Mouse (Mus musculus): ENCODE measurements at regions not wholly inside any gene's neighbourhood (a gene's known extent, or its start where the extent isn't known, plus 50 kb on each side); places are given as distances from the start of the nearest gene placed in this dataset.

DNA sequence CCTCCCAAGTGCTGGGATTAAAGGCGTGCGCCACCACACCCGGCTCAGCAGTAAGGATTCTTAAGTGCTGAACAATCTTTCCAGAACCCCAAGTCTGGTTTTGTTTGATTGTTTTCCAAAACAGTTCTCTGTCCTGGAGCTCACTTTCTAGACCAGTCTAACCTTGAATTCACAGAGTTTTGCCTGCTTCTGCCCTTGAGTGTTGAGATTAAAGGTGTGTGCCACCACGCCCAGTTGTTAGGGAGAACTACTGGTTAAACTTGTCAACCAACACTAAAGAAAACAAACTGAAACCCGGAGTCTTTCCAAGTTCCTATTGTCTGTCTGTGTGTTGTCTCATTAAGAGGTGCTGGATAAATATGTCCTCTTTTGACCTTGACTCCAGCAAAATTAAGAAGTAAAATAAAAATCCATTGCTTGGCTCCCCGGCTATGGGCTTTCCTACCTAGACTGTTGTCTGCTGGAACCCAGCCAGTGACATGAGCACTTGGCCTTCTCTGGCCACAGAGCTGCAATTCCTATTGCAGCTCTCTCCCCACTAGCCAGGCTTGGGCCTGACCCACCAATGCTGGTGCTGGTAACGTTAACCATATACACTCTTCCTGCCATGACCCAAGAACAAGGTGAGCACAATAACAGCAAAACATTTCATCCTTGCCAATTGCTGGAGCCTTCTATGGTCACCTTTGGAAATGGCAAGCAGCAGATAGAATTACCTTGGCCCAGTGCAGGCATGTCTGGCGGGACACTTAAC, 51.1 kb upstream of the Klf9 start:
- no peak for DNase-seq

All from retina, postnatal 1 day (tissue).